Mouse (Mus musculus) skeletal muscle tissue, adult 2 months (tissue): ENCODE data around the gene Hist1h3c.
"Not testable (repeated sequence)": the region's sequence is repeated elsewhere in the genome, so short reads cannot be mapped to it uniquely, and the experiment has no call there.

Source experiments
- DNase-seq: peaks from one replicate; pipeline ENCODE4 v3.0.0-alpha.2; 2012; ENCODE audit warnings: low read depth, low spot score

Hist1h3c gene

DNA sequence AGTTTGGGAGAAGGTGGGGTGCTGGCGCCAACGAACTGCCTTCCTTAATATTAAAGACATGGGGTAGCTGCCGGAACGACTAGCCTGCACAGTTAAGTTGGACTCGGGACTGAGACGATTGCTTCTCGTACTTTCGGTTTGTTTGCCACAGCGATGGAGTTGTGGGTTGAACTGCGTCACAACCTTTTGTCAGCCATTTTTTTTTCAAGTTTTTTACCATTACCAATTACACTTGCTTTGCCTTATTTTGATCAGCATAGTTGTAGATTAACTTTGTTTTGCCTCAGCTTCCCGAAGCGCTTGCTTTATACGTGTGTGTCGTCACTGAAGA lies 5.5 kb downstream of the Hist1h3c start:
- DNase-seq = no peak

GRCm38 (mm10) chr13:23739069-23739921 lies 6.1 kb downstream of the Hist1h3c start:
- DNase-seq = peak; percentile 97

GRCm38 (mm10) chr13:23738677-23739068 lies 6.7 kb downstream of the Hist1h3c start, which contains the start of gene Hist1h1c:
TSS of gene Hist1h1c (plus strand) at chr13:23738808.
- peak; percentile 93 for DNase-seq

GRCm38 (mm10) chr13:23738041-23738440 lies 7.4 kb downstream of the Hist1h3c start:
- DNase-seq = no peak

GRCm38 (mm10) chr13:23737091-23737490 lies 8.3 kb downstream of the Hist1h3c start:
- DNase-seq = no peak

GRCm38 (mm10) chr13:23732156-23732804 lies 13.1 kb downstream of the Hist1h3c start:
- DNase-seq = peak; percentile 28

DNA sequence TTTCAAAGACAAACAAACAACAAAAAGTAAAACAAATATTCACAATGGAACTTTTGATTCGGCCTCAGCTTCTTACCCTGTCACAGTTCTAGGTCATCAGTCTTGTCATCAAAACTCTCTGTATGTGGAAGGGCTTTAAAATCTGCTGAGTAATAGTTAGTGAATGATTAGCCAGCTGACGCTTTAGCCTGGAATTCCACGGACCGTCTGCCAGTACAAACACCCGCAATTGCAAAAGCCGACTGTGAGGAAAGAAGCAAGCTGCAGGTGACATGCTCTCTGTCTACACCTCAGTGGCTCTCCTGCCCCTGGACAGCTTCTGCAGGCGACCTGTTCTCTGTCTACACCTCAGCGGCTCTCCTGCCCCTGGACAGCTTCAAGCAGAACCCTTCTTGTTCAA lies 14.9 kb downstream of the Hist1h3c start:
- DNase-seq = peak; percentile 27

- no peak for DNase-seq
Measured at GRCm38 (mm10) chr13:23729706-23730105, 15.7 kb downstream of the Hist1h3c start.

- peak; percentile 36 for DNase-seq
Measured at GRCm38 (mm10) chr13:23729192-23729525, 16.2 kb downstream of the Hist1h3c start.

DNA sequence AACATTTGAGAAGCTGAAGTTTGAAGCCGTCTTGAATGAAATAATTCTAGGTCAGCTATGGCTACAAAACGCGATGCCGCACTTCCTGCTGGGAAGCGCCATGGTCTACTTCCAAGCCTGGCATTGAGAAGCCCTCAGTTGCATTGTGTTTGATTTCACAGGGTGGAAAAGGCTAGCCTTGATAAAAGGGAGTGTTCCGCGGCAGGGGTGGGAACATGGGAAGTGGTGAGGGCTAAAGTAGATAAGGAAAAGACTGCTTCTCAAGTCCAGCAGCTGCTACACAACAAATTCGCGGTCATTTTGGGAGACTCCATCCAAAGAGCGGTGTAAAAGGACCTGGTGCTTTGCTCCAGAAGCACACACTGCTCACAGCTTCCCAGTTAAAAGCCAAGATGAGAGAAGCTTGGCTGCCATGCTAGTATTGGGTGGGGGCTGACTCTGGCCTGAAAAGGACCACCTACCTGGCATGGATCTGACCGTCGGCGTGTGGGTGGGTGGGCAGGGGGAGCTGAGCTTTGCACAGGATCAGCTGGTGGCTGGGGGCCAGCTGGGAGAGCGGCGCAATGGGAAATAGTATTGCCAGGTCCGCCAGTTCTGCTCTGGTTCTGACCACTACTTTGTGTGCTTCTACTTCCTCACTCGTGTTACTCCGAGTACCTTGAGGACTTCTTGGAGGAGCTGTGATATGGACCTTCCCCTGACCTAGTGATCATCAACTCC lies 16.8 kb downstream of the Hist1h3c start:
- DNase-seq = no peak

DNA sequence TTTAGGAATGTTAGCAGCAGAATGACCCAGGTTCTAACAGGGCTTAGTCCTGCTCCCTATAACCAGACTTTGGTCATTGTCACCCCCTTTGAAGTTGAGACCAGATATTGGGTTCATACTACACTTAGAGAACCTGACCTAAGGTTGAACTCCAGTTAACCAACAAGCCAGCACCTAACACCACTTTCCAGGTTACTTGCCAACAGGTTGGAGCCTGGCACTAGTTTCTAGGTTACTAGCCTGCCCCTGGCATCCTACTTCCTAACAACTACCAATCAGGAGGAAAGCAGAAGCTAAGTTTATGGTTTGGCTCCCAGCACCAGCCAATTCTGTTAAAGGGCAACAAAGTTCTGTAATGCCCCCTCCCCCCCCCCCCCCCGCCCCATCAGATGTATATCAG lies 20.2 kb downstream of the Hist1h3c start:
- DNase-seq = no peak

- no peak for DNase-seq
Measured at GRCm38 (mm10) chr13:23724239-23724638, 21.2 kb downstream of the Hist1h3c start.

DNA sequence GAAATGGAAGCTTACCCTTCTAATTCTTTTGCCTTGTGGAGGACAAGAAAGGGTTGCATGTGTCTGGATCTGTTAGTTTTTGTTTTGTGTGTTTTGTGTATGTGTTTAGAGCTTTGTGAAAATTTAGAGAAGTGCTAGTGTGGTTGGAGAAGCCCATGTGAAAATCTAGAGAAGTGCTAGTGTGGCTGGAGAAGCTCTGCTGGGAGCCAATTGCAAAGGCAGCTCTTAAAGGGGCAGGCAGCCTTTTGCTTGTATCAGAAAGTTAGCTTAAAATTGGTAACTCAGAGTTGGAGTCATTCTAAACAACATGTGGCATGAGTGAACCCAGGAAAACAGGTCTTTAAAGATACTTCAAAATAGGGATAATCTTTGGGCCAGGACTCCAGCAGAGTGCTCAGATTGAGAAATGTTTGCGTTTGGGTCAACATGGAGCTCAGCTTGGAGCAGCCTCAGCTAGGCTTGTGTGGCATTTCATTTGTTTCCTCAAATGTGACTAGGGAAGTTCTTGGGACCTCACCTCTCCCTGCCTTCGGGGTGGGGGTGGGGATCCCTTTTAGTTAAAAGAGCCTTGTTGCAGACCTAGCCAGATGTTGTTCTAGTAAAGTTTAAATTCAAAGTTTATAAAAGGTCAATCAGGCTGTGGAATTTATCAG lies 27.7 kb downstream of the Hist1h3c start:
- not testable (repeated sequence) for DNase-seq

DNA sequence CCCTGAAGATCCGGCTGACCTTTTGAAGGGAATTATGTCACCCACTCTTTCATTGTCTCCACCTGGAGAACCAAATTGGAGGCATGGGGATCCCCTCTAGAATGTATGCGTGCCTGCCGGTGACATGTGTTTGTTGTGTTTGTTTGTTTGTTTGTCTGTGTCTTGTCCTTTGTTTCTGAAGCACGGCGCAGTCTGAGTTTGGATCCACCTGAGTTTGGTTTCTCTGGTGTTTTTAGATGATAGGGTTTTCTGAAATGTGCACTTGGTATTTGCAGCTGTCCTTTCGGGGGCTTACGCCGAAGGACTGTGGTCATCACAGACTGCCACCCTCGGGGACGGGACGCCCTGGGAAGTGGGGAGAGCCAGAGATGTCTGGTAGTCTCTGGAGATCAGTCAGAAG lies 28.2 kb downstream of the Hist1h3c start:
- DNase-seq = no peak

GRCm38 (mm10) chr13:23716261-23717042 lies 28.9 kb downstream of the Hist1h3c start:
- DNase-seq = no peak

DNA sequence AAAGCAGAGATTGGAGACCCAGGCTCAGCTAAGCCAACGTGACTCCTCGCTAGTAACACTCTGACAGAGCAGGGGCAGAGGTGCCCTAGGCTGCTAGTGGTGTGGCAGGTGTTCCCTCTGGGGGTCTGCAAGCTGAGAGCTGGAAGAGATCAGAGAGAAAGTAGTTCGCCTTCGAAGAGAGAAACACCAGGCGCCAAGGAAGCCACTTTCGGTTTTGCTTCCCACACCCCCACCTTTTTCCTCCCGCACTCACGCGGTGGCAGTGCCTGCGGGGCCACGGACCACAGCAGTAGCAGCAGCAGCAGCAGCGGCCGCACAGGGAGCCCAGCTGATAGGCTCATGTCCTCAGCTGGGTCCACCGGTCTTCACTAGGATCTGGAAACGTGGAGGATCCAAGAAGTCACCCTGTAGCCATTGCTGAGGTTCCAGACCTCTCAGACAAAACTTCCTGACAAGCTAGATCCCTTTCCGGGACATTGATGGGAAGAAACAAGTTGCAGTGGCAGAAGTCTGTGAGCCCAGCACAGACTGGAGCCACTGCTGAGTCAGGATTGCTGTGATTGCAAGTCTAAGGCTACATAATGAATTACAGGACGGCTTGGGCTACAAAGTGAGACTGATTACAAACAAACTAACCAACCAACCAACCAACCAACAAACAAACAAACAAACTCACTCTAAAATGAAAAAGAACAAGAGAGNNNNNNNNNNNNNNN lies 34.9 kb downstream of the Hist1h3c start, which contains the start of gene Hfe:
Gene Hfe (minus strand): TSS at position 481 of the 716 bp plus-strand sequence.
- DNase-seq = peak; percentile 61

DNA sequence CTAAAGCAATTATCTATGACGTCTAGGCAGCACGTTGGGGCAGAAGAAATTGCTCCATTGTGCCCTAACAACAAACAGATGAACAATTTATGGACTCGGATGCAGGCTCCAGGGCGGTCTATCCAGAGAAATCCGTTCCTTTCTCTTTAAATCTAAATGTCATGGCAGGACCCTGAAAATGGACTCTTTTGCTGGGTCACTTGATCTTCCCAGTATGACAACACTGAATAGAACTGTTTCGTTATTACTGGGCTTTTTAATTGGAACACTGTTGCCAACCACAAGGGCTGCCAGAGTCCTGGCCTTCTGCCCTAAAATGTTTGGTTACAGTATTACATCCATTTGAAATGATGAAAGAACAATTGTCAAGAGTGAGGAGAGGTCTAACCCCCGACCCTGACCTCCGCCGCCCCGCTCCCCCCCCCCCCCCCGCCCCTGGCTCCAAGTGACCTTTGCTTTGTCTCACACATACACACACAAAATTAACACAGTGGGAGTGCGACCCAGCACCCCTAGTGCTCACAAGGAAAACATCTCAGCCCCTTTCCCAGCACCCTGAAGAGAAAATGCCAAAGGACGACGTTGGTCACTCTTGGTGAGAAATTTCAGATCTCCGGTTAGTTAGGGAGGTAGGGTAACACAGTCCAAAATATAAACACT lies 35.6 kb downstream of the Hist1h3c start:
- no peak for DNase-seq

DNA sequence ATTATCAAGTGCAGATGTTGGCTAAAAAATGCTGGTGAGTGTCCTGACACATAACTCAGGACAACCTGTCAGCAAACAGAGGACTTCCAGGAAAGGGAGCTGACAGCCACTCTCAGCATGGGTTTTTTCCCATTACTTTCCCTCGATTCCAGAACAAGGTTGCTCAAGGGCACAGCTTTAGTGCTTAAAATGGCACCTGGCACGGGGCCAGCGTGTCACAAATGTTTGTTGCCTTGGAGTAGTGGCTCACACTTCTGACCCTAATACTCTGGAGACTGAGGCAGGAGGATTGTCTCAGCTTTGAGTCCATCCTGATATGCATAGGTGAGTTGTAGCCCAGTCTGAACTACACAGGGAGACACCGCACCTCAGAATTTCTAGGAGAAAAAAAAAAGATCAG lies 36.7 kb downstream of the Hist1h3c start:
- no peak for DNase-seq

DNA sequence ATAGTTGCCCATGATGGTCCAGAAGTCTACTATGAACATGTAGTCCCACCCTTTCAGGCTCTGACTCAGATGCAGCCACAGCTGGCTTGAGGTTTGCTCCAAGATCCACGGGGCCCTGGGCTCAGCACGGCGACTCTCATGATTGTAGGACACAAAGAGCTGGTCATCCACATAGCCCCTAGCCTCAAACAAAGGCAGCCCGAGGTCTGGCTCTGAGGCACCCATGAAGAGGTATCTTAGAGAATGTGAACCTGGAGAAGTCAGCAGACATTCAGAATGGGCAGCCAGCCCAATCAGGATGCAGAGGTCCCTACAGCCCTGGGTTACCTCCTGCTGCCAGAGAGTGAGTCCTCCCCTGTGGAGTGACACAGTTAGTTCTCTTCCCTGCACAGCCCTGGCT lies 37.4 kb downstream of the Hist1h3c start:
- DNase-seq = no peak

- no peak for DNase-seq
Measured at GRCm38 (mm10) chr13:23706771-23707170, 38.6 kb downstream of the Hist1h3c start.
